Mouse (Mus musculus) thymus, postnatal 36 days (tissue): ENCODE measurements at regions not wholly inside any gene's neighbourhood (a gene's known extent, or its start where the extent isn't known, plus 50 kb on each side); places are given as distances from the start of the nearest gene placed in this dataset.

Experiments
- DNase-seq, 2 experiments: peaks; one replicate each; pipeline ENCODE4 v3.0.0; 2022; ENCODE audit warnings: mixed read lengths in 2 of 2

GRCm38 (mm10) chr1:186435336-186435972 lies 270.3 kb downstream of the Tgfb2 start:
- no peak for DNase-seq

DNA sequence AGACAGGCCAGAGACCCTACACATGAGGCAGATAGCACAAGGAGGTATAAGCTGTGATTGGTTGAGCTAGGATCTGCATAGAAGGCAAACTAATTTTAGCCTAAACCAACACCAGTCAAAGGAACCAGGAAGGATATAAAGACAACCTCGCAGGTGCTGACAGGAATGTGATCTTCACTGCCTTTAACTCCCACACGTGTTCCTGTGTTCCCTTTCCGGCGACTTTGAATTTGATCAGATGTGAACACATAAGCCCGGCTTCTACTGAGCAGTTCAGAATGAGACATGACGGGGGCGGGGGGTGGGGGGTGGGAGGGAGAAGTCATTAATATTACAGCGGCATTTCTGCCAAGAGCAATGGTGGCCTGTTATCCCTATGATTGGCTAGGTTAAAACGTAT lies 271.0 kb downstream of the Tgfb2 start:
- no peak for DNase-seq

- no peak for DNase-seq
Observed at GRCm38 (mm10) chr1:186434007-186434406, 271.8 kb downstream of the Tgfb2 start.

GRCm38 (mm10) chr1:186433169-186433665 lies 272.6 kb downstream of the Tgfb2 start:
- no peak for DNase-seq

GRCm38 (mm10) chr1:186425421-186425820 lies 280.4 kb downstream of the Tgfb2 start:
- DNase-seq: no peak

GRCm38 (mm10) chr1:186424084-186424483 lies 281.7 kb downstream of the Tgfb2 start:
- DNase-seq: no peak

DNA sequence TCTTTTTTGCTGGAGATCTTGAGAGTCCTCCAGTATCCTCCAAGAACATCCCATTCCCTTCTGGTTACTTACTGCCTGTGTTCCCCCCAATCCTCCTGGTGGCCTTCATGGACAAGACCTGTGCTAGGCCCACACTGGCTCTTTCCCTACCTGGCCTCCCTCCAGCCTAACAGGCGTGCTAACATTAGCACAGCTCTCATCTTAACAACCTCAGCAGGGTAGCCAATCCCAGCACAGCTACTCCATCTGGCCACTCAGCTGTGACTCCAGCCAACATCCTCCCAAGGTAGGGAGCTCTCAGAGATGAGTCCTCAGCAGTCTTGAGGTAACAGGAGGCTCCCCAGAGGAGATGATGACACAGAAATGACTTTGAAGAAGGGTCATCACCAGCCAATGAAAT lies 288.7 kb downstream of the Tgfb2 start:
- DNase-seq: no peak

DNA sequence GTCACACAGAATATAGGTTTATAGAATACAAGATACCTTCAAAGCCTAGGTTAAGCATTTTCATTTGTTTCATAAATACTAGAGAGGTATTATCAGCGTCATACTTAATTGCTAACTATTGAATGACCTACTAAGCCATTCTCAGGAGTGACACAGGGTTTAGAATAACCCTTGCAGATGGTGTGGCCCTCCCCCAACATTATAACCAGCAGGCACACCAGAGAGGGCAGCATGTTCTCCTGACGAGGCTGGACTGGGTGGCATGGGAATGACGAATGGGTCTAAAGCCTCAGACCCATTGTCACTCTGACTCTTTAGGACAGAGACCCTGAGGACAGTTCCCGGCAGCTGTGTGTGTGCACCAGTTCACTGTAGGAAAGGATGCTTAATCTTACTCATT lies 290.5 kb downstream of the Tgfb2 start:
- DNase-seq: no peak

- no peak for DNase-seq
Observed at GRCm38 (mm10) chr1:186413886-186414245, 291.9 kb downstream of the Tgfb2 start.

DNA sequence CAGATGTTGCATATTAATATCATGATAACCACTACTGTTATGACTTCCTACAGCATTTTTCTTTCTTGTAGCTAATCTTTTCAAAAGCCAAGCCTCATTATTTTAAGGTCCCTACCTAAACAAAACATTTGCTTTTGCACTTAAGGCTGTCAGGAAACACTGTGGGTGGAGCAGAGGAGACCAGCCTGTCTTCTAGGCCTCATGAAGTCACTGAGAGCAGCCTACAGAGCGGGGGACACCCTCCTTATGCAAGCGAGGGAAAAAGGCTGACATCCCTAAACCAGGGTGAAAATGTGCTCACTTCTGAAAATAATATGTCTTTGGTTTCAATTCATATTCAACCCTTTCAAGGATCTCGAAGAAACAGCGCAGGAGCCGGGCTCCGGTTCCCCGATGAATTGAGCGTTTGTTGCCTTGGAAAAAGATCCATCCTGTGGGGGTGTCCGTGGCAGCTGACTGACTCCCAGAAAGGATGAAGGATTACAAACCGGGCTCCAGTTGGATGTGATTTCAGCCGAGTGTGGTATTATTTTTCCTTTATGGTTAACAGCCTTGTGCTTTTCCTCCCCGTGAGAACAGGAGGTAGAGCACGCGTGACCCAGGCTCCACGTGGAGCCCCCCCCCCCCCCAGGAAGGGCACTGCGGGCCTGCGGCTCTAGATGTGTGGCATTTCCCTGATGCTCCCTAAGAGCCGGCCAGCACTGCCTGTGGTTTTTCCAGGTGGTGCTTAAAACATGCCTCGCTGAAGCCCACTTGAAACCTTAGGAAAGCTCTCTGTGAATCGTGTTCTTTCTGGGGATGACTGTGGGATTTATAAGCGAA lies 292.5 kb downstream of the Tgfb2 start:
- no peak for DNase-seq

DNA sequence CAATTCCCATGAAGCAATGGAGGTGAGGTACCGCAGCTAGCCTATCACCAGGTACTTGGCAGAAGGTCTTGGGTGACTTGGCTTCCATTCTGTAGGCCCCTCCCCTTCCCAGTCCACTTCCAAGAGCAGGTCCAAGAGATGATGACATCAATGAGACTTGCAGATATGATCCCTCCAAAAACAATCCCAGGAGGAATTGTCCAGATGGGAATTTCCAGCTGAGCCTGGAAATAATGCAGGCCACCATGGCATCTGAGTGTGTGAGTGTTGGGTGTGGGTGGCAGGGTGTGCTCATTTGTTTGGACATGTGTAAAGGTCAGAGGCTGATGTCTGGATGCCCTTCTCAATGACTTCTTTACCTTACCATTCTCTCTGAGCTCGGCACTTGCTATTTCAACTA lies 293.5 kb downstream of the Tgfb2 start:
- no peak for DNase-seq

DNA sequence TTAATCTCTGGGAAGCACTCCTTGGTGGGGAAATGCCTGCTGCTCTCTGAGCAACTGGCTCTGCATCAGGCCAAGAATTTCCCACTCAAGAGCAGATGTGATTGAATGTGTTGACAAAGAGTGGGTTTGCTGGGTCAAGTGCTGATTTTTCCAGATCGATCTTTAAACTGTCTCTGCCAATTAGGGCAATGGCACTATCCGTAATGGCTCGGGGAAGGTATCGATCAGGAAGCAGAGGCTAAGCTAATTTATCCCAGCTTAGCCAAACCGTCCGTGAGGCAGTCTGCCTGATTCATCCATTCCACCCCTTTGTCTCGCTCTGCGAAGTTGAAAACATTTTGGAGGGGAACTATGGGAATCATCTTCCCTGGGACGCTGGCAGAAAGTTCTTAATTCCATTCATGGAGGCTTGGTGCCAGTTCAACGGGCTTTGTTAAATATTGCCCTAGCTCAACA lies 291.9 kb upstream of the Lyplal1 start:
- no peak for DNase-seq

DNA sequence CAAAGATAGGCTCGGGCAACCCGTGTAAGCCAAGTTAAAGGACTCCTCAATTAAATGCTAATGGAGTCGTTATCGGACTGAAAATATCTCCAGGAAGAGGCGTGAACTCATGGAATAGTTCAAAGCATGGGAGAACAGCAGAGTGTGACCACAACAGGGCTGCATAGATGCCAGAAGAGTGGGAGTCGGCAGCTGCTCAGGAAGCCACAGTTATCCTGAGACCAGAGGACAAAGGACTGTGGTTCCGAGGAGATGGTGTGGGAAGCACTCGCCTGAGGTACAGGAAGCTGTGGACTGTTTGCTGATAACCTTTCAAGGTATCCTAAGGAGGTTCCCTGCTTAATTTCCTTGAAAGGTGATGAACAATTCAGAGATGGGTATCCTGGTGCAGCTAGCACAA lies 290.5 kb upstream of the Lyplal1 start:
- DNase-seq: no peak

DNA sequence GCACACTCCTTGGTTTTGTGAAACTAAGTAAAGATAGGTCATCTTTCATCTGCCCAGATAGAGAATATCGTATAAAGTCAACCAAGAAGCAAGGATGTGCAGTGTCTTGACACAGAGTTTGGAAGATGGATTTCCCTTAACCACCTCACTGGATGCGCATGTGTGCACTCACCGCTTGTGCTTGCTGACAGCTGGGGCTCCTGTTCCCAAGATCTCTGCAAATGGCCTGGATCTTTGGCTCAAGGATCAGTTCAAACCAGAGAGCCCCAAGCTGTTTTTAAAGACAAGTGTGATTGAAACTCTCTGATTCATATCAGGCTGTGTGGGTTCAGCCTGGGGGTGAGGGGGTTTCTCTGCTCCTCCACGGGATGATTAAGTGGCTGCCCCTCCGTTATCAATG lies 288.6 kb upstream of the Lyplal1 start:
- DNase-seq: no peak

DNA sequence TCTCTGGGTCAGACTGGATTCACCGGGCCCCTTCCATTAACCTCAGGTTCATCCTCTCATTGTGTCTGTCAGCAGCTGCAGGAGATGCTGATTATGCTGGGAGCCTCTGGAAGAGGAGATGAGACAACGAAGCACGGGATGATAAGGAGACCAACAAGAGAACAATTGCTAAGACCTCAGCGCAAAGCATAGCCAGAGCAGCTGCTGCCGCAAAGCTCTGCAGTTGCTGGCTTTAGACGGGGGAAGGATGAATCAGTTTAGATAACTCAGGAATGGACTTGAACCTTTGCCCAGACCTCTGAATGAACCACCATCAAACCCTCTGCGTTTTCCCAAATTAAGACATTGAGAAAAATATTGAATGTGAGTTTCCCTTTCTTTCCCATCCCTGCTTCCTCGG lies 282.7 kb upstream of the Lyplal1 start:
- no peak for DNase-seq

- DNase-seq: no peak
Observed at GRCm38 (mm10) chr1:186393005-186393404, 275.9 kb upstream of the Lyplal1 start.

DNA sequence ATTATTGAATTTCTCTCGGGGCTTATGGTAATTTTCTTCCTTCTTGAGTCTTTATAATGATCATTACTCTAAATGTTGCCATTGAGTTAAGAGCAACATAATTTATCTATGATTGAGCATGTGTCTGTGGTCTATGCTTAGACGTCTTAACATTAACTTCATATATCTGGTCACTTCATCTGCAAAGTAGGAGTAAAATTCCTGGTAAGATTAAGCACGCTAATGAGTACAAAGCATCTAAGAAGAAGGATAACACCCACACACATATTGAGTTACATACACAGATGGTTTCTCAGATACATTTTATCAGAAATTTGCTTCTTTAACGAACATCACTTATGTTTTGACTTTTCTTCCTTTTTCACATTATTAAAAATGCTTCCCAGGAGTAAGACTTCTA lies 267.3 kb upstream of the Lyplal1 start:
- DNase-seq: no peak

DNA sequence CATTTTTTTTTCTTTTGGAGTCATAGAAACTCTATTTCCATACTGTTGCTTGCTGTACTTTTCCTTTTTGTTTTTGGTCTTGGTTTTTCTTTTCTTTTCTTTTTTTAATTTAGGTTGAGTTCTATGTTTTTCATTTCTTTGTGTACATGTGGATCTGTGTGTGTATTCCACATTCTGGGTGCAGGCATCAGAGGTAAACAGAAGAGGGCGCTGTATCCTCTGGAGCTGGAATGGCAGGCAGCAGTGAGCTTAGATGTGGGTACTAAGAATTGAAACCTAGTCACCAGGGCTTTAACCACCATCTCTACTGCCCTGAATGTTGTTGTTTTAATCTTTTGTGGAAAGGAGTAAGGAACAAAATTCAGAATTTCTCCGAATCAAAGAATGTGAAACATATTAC lies 266.3 kb upstream of the Lyplal1 start:
- no peak for DNase-seq

GRCm38 (mm10) chr1:186383006-186383405 lies 265.9 kb upstream of the Lyplal1 start:
- DNase-seq: no peak

DNA sequence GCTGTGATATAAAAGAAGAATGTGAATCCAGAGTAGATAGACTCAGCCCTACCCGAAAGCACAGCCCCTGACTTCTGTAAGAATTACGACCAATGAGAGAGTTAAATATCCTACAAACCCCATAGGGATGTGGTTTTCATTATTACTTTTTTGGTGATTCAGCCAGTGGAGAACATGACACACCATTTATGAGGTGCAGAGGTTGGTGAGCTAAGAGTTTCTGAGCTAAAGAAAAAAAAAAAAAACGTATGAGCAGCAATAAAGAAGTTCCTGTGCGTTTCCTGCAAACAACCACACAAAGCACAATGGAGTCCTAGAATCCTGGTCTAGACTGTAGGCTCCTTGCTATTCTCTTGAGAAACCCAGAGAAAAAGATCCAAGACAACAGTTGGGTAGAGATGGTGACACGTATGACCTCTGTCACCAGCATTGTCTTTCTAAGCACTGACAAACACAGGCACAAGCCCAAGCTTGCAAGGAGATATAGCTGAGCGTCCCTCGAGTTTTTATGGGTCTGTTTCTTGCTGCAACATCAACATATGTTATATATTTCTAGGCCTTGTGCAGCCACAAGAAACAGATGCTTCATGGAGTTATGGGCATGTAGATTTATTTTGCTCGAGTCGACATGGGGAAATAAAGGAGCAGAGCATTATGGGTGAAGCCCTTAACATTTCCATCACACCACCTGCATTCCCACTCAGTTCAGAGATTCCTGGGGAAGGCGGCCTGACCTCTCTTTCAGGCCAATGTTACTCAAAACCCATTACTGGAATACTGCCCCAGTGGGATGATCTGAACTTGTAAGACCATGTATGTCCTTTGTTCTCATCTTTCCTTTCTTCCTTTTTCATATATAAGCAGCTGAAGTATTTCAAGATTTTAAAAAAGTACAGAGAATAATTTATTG lies 263.1 kb upstream of the Lyplal1 start:
- DNase-seq: no peak

- no peak for DNase-seq
Observed at GRCm38 (mm10) chr1:186376906-186377623, 260.0 kb upstream of the Lyplal1 start.

GRCm38 (mm10) chr1:186374009-186374649 lies 257.0 kb upstream of the Lyplal1 start:
- no peak for DNase-seq
